Mouse (Mus musculus) right cerebral cortex, postnatal 10 days (tissue): Measurements from ENCODE around the gene Fxr2.

Experiments used
- DNase-seq, 2 experiments: peaks; one replicate each; pipeline ENCODE4 v3.0.0; 2021; ENCODE audit warnings: low spot score in 2 of 2

The Fxr2 gene

GRCm38 (mm10) chr11:69632284-69633089 lies at the start of gene Fxr2:
TSS of gene Fxr2 (plus strand) at chr11:69632990.
- peak; percentile 100 for DNase-seq

- no peak for DNase-seq
Measured at GRCm38 (mm10) chr11:69584008-69584407, 48.8 kb upstream of the Fxr2 start.

- DNase-seq, result no peak
Measured at GRCm38 (mm10) chr11:69584937-69585336, 47.9 kb upstream of the Fxr2 start.

DNA sequence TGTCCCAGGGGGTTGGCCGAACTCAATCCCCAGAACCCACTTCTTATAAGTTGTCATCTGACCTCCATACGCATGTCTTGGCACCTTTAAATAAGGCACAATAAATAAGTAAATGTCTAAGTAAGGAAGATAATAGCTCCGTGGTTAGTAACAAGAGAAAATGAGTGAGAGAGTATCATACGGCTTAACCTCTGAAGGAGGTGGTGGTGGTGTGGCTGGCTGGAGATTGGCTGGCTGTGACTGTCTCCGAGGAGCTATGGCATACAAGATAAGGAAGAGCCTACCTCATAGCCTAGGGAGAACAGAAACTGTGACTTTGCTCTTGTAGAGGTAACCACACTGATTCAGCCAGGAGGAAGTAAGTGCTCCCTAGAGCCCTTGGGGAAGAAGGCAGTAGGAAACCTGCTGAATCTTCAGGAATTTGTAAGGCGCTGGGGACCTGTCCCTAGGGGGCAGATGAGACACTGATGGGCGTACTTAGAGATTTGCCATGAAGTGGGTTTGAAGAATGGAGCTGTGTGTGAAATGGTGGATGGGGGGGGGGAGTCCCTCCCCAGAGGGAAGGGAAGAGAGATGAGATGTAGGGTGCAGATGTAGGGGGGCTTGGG lies 47.0 kb upstream of the Fxr2 start:
- no peak for DNase-seq

DNA sequence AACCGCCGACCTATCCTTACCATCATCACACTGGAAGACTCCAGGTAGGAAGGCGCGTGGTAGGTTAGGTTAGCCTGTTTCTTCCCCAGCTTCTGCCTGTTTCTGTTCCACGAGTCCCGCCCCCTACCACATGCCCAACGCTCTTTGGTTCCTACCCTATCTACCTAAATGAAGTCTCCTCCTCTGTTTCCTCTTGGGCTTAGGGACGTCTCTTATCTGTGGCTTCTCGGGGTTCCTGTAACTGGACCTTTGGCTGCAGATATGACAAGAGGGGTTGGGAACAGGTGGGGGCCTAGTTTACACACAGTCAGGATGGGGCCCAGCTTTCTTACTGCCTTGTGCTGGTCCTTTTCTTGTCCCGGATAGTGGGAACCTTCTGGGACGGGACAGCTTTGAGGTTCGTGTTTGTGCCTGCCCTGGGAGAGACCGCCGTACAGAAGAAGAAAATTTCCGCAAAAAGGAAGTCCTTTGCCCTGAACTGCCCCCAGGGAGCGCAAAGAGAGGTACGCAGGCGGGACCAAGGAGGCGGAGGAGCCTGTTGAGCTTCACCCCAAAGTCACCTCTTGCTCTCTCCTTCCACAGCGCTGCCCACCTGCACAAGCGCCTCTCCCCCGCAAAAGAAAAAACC lies 43.5 kb upstream of the Fxr2 start:
- no peak for DNase-seq

GRCm38 (mm10) chr11:69590622-69591021 lies 42.2 kb upstream of the Fxr2 start:
- DNase-seq, result no peak

GRCm38 (mm10) chr11:69591424-69591823 lies 41.4 kb upstream of the Fxr2 start:
- no peak for DNase-seq

- peak; percentile 91 to 92 for DNase-seq
Measured at GRCm38 (mm10) chr11:69591899-69592637, 40.7 kb upstream of the Fxr2 start.

DNA sequence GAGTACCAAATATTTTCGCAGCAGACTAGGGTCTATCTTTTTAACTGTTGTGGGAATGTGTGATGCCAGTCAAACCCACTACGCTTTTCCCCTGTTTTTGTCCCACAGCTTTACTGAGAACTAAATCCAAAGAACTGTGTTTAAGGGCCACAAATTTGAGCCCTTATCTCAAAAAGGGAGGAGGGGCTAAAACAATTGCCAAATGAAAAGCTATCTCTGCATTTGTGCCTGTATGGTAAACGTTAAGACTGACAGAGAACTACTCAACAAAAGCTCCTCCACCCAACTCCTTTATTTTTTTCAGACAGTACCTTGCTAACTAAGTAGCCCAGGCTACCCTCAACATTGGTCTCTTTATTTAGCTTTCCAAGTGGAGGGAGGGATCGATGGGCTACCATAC lies 40.0 kb upstream of the Fxr2 start:
- no peak for DNase-seq

- no peak for DNase-seq
Measured at GRCm38 (mm10) chr11:69594853-69595252, 37.9 kb upstream of the Fxr2 start.

DNA sequence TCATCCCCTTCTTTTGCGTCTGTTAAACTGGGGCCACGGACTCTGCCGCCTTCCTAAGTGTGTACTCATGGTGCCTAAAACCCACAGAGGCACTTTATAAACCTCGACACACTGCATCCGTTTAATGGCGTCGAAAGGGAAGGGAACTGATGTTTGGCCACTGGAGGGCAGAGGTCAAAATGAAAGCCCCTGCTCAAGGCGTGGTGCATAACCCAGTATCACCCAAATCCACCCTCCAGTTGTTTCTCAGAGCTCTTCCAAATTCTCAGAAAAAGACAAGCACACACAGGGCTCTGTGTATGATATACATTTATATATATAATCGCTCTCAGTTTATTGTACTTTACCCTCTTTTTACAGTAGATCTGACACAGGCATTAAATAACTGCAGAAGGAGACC lies 33.4 kb upstream of the Fxr2 start:
- DNase-seq, result no peak

- peak; percentile 89 to 90 for DNase-seq
Measured at GRCm38 (mm10) chr11:69600098-69600497, 32.7 kb upstream of the Fxr2 start.

DNA sequence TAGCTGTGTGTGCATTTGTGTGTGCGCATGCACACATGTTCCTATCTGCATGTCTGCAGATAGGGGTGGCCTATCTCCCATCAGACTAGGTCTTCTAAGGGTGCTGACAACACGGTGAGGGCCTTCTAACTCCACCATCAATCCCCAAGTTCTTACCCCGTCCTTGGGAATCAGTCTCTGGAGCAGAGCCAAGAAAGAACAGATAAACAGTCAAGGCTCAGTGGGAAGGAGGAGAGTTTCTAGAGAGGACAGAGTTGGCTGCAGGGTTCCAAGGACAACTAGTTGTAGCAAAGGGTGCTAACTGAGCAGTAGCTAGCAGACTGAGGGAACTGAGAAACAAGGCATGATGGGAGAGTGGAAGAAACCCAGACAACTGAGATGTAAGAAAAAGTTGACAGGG lies 31.0 kb upstream of the Fxr2 start:
- DNase-seq, result no peak

DNA sequence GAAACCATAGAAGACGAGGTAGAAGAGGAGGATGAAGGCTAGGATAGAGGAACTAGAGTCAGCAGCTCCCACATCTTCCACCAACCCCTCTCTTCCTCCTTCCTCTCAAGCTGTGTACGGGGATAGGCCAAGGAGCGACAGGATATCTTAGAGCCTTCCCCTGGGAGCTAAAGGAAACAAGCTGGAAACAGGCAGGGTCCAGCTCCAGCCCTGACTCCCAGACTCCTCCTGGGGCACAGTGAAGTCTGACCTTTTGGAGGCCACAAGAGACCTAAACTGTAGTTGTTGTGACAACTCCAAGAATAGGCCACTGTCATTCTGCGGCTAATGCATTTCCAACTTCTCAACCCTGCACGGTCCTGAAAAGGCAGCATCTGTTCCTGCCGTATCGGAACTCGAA lies 29.3 kb upstream of the Fxr2 start:
- DNase-seq, result no peak

DNA sequence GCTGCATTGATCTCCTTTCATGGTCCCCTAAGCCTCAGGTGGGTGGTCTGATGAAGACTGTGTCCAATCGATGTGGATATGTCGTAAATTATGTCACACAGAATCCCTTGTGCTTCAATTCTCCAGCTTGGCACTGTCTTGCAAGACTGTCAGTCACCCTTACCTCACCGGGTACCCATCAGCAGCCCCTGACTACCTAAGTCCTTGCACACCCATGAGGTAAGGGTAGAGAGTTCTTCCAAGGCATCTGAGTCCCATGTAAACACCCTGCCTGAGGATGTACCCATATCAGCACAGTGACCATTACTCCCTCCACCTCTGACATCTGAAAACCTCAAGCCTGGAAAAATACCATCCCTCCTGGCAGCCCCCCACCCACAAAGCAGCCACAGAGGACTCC lies 28.4 kb upstream of the Fxr2 start:
- DNase-seq, result no peak

DNA sequence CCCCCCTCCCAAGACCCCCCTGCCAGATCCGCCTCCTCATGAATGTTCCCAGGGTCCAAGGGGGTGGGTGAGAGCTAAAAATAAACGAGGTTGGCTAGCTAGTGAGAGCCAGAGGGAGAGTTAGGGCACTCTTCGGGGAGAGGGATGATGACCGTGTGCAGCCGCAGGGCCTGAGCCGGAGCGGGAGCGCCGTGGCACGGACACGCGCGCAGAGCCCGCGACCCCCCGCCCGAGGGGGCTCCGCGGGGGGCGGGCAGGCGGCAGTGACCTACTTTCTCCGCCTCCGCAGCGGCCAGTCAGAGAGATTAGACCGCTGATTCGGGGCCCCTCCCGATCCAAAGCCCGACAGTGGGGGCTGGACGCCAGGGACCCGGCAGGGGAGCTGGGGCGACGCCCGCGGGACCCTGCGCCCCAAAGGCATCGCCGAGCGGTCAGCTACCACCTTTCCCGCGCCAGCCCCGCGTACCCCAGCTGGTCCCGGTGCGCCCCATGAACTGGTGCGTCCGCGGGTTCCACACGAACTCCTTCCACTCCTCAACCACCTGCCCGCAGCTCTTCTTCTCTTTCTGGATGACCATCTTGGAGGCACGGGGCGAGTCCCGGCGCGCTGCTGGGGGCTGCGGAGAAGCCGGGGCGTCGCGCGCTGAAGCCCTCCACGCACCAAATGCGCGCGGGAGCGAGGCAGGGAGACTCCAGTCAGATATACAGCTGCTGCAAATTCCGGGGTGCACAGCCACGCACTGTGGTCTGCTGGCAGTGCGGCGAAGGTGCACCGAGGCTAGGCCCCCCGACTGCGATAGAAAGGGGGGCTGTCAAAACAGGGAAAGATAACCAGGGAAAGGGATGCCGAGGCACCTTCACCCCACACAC lies 27.8 kb upstream of the Fxr2 start:
- DNase-seq, result peak; percentile 67 to 68

GRCm38 (mm10) chr11:69605726-69606490 lies 26.9 kb upstream of the Fxr2 start, which contains the start of gene Atp1b2:
TSS of gene Atp1b2 (minus strand) at chr11:69605942.
- DNase-seq, result peak; percentile 92

DNA sequence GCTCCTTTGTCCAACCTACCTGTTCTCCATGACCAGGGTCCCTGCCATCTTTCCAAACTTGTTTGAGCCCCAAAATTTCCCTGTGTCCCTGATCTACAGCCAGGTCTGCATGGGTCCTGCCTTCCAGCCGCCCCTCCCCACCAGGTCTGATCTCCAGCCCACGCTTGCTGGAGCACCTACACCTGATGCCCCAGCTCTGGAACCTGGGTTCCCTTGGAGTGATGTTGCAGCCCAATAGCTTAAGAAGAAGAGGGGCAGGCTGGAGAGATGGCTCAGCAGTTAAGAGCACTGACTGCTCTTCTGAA lies 26.3 kb upstream of the Fxr2 start:
- no peak for DNase-seq

DNA sequence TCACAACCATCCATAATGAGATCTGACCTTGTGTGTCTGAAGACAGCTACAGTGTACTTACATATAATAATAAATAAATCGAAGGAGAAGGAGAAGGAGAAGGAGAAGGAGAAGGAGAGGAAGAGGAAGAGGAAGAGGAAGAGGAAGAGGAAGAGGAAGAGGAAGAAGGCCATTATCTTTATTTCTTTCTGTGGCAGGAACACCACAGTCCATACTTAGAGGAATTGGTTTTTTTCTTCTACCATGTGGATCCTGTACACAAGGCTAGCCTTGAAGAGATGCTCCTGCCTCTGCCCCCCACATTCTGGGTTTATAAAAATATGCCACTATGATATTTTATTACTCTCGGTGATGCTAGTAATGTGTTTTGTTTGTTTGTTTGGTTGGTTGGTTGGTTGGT lies 26.0 kb upstream of the Fxr2 start:
- no peak for DNase-seq

DNA sequence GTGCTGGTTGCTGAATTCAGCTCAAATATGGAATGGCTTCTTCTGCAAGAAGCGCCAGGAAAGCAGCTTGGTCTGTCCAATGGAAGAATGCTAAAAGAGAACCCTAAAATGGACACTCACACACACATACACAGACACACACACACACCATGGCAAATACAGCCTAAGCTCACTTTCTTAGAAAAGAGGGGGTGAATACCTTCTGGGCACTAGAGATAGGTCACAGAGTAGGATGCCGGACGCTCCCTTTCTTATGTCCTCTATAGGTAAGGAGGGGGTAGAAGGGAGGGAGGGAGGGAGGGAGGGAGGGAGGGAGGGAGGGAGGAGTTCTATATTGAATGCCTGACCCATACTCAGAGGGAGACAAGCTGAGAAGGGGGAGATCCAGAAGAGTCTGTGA lies 24.3 kb upstream of the Fxr2 start:
- no peak for DNase-seq

DNA sequence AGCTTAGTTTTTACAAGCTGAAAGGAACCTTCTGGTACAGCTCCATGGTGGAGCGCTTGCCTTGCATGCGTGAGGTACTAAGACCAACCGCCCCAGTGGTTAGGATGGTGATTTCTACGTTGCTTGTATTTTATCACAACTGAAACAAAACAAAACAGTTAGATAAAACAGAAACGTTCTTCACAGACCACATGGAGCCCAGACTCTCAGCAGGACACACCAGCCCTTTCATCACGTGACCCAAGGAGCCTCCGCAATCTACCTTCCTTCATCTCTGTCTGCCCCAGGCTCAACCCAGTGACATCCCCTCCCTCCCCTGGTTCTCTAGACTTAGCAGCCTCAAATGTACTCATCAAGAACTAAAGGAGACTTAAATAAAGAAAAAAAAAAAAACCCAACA lies 23.4 kb upstream of the Fxr2 start:
- DNase-seq, result no peak
